Mouse (Mus musculus): ENCODE measurements around the gene 2410131K14Rik. TPM values are rescaled to one million over a fixed set of nuclear protein-coding genes. Genes with fewer than 3 reads are reported as not detected.

The 2410131K14Rik gene
- 13.8 TPM for polyA plus RNA-seq (2015; fragmentation: Illumina TruSeq; extraction: RNeasy Lipid Tissue Mini Kit (QIAGEN cat#74804); ENCODE audit: low read depth, low replicate concordance)

DNA sequence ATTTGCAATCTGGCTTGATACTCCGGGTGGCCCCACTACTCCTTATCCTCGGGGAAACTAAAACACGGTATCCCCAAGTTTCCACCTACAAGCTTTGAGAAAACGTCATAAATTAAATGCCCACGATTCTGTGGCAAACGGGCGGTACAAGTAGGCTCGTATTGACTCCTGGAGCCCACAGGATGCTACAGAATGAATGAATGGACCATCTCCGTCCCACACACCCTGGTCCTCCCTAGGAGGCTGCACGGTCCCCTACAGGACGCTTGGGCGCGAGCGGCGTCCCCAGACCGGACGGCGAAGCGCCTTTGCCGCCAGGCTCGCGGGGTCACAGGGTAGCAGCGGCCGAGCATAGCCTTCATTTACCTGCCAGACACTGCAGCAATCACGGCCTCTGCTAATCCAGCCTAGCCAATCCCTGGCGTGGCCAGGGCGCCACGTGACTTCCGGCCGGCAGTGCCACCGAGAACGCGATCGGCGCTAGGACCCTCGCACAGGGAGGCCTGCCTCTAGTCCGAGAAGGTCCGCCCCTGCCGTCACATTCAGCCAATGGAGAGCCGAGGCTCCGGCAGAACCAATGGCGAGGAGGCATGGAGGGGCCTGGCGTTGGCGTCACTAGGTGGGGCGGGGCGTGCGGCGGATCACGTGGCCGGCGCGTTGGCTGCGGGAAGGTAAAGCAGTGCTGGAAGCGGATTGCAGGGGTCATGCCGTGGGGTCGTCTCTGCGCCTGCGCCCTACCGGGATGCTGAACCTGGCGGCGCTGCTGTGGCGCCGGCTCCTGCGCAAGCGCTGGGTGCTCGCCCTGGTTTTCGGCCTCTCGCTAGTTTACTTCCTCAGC, at the start of gene 2410131K14Rik, which contains the start of gene Rnft2:
Gene 2410131K14Rik (plus strand): TSS at position 622 of the 838 bp plus-strand sequence.
Gene Rnft2 (minus strand): TSS at position 511 of the 838 bp plus-strand sequence.

Other genes with a start within 250 kb of the 2410131K14Rik start
- gene Tesc, start 217.5 kb upstream of the 2410131K14Rik start, polyA plus RNA-seq (2015; fragmentation: Illumina TruSeq; extraction: RNeasy Lipid Tissue Mini Kit (QIAGEN cat#74804); ENCODE audit: low read depth, low replicate concordance): 104 TPM
- 20.7 TPM for gene Fbxw8, start 89.8 kb upstream of the 2410131K14Rik start, polyA plus RNA-seq (2015; fragmentation: Illumina TruSeq; extraction: RNeasy Lipid Tissue Mini Kit (QIAGEN cat#74804); ENCODE audit: low read depth, low replicate concordance)
- 15.1 TPM for gene Hrk, start 80.6 kb upstream of the 2410131K14Rik start, polyA plus RNA-seq (2015; fragmentation: Illumina TruSeq; extraction: RNeasy Lipid Tissue Mini Kit (QIAGEN cat#74804); ENCODE audit: low read depth, low replicate concordance)
- 59.8 TPM for gene Rnft2, start 111 bp upstream of the 2410131K14Rik start, polyA plus RNA-seq (2015; fragmentation: Illumina TruSeq; extraction: RNeasy Lipid Tissue Mini Kit (QIAGEN cat#74804); ENCODE audit: low read depth, low replicate concordance)